In genomic region chr13:35765817-35766216, GRCm38 (mm10) we compare ENCODE assay signal across 8 mouse cellular contexts.
A peak's percentile ranks its signal among the peaks of the same experiment; 100 is the strongest.
DNase-seq lines count a peak whose midpoint lies in the region; ATAC-seq and TF ChIP-seq lines count a peak whose summit lies in the region.

No protein-coding gene starts in this region.

- no peak overlapping the region for H3K9ac ChIP-seq in forebrain, embryonic 14.5 days (ENCODE audit: low read length)
- H3K9ac ChIP-seq in forebrain, embryonic 13.5 days: no peak overlapping the region
- no peak overlapping the region for H3K9ac ChIP-seq in liver, postnatal 0 days (replicated peaks)
- H3K9ac ChIP-seq in embryonic facial prominence, embryonic 14.5 days (ENCODE audit: low read depth, low read length): no peak overlapping the region

- DNase-seq in forebrain, embryonic 14.5 days (ENCODE audit: low spot score): peak; percentile 18
- DNase-seq in liver: peak; percentile 41
- DNase-seq in liver, postnatal 0 days: no peak
- peak; percentile 45 for DNase-seq in embryonic facial prominence, embryonic 14.5 days (ENCODE audit: low spot score)
- DNase-seq in retina, embryonic 14.5 days (ENCODE audit: low spot score): peak; percentile 50
- no peak for DNase-seq in urinary bladder, adult 2 months (ENCODE audit: low spot score)
- no peak for DNase-seq in thymus, adult 18-20 months

- H3K27ac ChIP-seq in forebrain, embryonic 14.5 days (ENCODE audit: low read depth, low read length): no peak overlapping the region; the same call in 1 of the 2 replicates
- no peak overlapping the region for H3K27ac ChIP-seq in forebrain, embryonic 13.5 days
- H3K27ac ChIP-seq in liver, postnatal 0 days (ENCODE audit: low read depth): no peak overlapping the region
- H3K27ac ChIP-seq in embryonic facial prominence, embryonic 14.5 days (replicated peaks; ENCODE audit: low read depth, low read length): no peak overlapping the region

- no peaks in the 10 kb centered on the region for H3K36me3 ChIP-seq in forebrain, embryonic 14.5 days (ENCODE audit: control insufficient read depth, insufficient read depth, low read length)
- no peaks in the 10 kb centered on the region for H3K36me3 ChIP-seq in forebrain, embryonic 13.5 days (ENCODE audit: poor library complexity, severe bottlenecking)
- no peaks in the 10 kb centered on the region for H3K36me3 ChIP-seq in liver, postnatal 0 days (replicated peaks; ENCODE audit: insufficient read depth, low read length)
- no peaks in the 10 kb centered on the region for H3K36me3 ChIP-seq in embryonic facial prominence, embryonic 14.5 days (ENCODE audit: control insufficient read depth, insufficient read depth, low read length)

- ATAC-seq in forebrain, embryonic 14.5 days: no peak
- ATAC-seq in forebrain, embryonic 13.5 days: no peak
- ATAC-seq in liver, postnatal 0 days: no peak
- no peak for ATAC-seq in embryonic facial prominence, embryonic 14.5 days (ENCODE audit: low read depth)

- TF ChIP-seq EP300 in liver, postnatal 0 days (IDR thresholded peaks at IDR 0.05; ENCODE audit: low read depth): no peak

- no peak overlapping the region for H3K4me2 ChIP-seq in forebrain, embryonic 14.5 days (ENCODE audit: low read length)
- no peak overlapping the region for H3K4me2 ChIP-seq in forebrain, embryonic 13.5 days
- H3K4me2 ChIP-seq in liver, postnatal 0 days (ENCODE audit: low read depth, low read length): no peak overlapping the region
- no peak overlapping the region for H3K4me2 ChIP-seq in embryonic facial prominence, embryonic 14.5 days (ENCODE audit: low read depth, low read length)

- peaks cover 5% of the 10 kb centered on the region; the same call in 1 of the 2 replicates for H3K4me1 ChIP-seq in forebrain, embryonic 14.5 days (ENCODE audit: control insufficient read depth, insufficient read depth, low read length)
- peaks cover 16% of the 10 kb centered on the region for H3K4me1 ChIP-seq in forebrain, embryonic 13.5 days
- peaks cover 25% of the 10 kb centered on the region for H3K4me1 ChIP-seq in liver, postnatal 0 days (ENCODE audit: insufficient read depth)
- no peaks in the 10 kb centered on the region for H3K4me1 ChIP-seq in embryonic facial prominence, embryonic 14.5 days (ENCODE audit: control insufficient read depth, insufficient read depth, low read length)

- no peaks in the 10 kb centered on the region for H3K27me3 ChIP-seq in forebrain, embryonic 14.5 days (replicated peaks; ENCODE audit: control insufficient read depth, insufficient read depth, low read length)
- H3K27me3 ChIP-seq in forebrain, embryonic 13.5 days: no peaks in the 10 kb centered on the region
- no peaks in the 10 kb centered on the region for H3K27me3 ChIP-seq in liver, postnatal 0 days (ENCODE audit: insufficient read depth, low read length)
- no peaks in the 10 kb centered on the region for H3K27me3 ChIP-seq in embryonic facial prominence, embryonic 14.5 days (replicated peaks; ENCODE audit: control insufficient read depth, insufficient read depth, low read length)

- no peak for TF ChIP-seq CTCF in liver, postnatal 0 days (IDR thresholded peaks at IDR 0.05; ENCODE audit: low read depth)

- WGBS in forebrain, embryonic 14.5 days: 28% methylated on average over 2 of the region's 2 CpGs
- 26% methylated on average over 2 of the region's 2 CpGs for WGBS in forebrain, embryonic 13.5 days
- WGBS in liver, postnatal 0 days (ENCODE audit: insufficient replicate concordance): 66% methylated on average over 2 of the region's 2 CpGs
- WGBS in embryonic facial prominence, embryonic 14.5 days: 22% methylated on average over 2 of the region's 2 CpGs

- no peak overlapping the region for H3K4me3 ChIP-seq in forebrain, embryonic 14.5 days (ENCODE audit: low read depth, low read length)
- no peak overlapping the region for H3K4me3 ChIP-seq in forebrain, embryonic 13.5 days
- no peak overlapping the region for H3K4me3 ChIP-seq in liver, postnatal 0 days (ENCODE audit: low read depth, low read length)
- no peak overlapping the region for H3K4me3 ChIP-seq in embryonic facial prominence, embryonic 14.5 days (ENCODE audit: low read depth, low read length)

- H3K9me3 ChIP-seq in forebrain, embryonic 14.5 days (replicated peaks; ENCODE audit: control insufficient read depth, low read length): no peaks in the 10 kb centered on the region
- H3K9me3 ChIP-seq in forebrain, embryonic 13.5 days (replicated peaks): no peaks in the 10 kb centered on the region
- H3K9me3 ChIP-seq in liver, postnatal 0 days (ENCODE audit: low read length): no peaks in the 10 kb centered on the region
- H3K9me3 ChIP-seq in embryonic facial prominence, embryonic 14.5 days (ENCODE audit: control insufficient read depth, low read length): no peaks in the 10 kb centered on the region

Comparison
In these comparisons a context has a peak if more than half of its experiments do, and no peak if none do; other contexts are left out.
1. DNase-seq: peak in forebrain, embryonic 14.5 days (single experiment), liver (single experiment), embryonic facial prominence, embryonic 14.5 days (single experiment) and retina, embryonic 14.5 days (single experiment); none in liver, postnatal 0 days (single experiment), urinary bladder, adult 2 months (single experiment) and thymus, adult 18-20 months (0 of 2).